Mouse (Mus musculus): ENCODE measurements at regions not wholly inside any gene's neighbourhood (a gene's known extent, or its start where the extent isn't known, plus 50 kb on each side); places are given as distances from the start of the nearest gene placed in this dataset.

- no peaks in the 10 kb centered on the region for H3K4me1 ChIP-seq (ENCODE audit: control insufficient read depth, insufficient read depth, low read length)
- no peak overlapping the region for H3K27ac ChIP-seq (ENCODE audit: insufficient read depth, low read depth, low read length)
- no peak for TF ChIP-seq CTCF (IDR thresholded peaks at IDR 0.05; ENCODE audit: insufficient read depth, low read depth, low read length)
- no peak for TF ChIP-seq POLR2A (IDR thresholded peaks at IDR 0.05; ENCODE audit: insufficient read depth, low read depth, low read length)
- no peak overlapping the region for H3K4me3 ChIP-seq (ENCODE audit: insufficient read depth, low read depth, low read length)
- WGBS: 87% methylated on average over 5 of the region's 5 CpGs
Observed at GRCm38 (mm10) chr1:57272593-57272992, 104.8 kb upstream of the 1700066M21Rik start.

GRCm38 (mm10) chr1:57281549-57281948 is 95.9 kb upstream of the 1700066M21Rik start:
- TF ChIP-seq POLR2A (IDR thresholded peaks at IDR 0.05; ENCODE audit: insufficient read depth, low read depth, low read length) (no peak), CTCF (IDR thresholded peaks at IDR 0.05; ENCODE audit: insufficient read depth, low read depth, low read length) (no peak)
- H3K27ac ChIP-seq (ENCODE audit: insufficient read depth, low read depth, low read length): no peak overlapping the region
- 80% methylated on average over 3 of the region's 3 CpGs for WGBS
- no peak overlapping the region for H3K4me3 ChIP-seq (ENCODE audit: insufficient read depth, low read depth, low read length)
- H3K4me1 ChIP-seq (ENCODE audit: control insufficient read depth, insufficient read depth, low read length): no peaks in the 10 kb centered on the region

- no peak for TF ChIP-seq CTCF (IDR thresholded peaks at IDR 0.05; ENCODE audit: insufficient read depth, low read depth, low read length)
- TF ChIP-seq POLR2A (IDR thresholded peaks at IDR 0.05; ENCODE audit: insufficient read depth, low read depth, low read length): no peak
- 91% methylated on average over 1 of the region's 1 CpGs for WGBS
- H3K4me1 ChIP-seq (ENCODE audit: control insufficient read depth, insufficient read depth, low read length): no peaks in the 10 kb centered on the region
- no peak overlapping the region for H3K4me3 ChIP-seq (ENCODE audit: insufficient read depth, low read depth, low read length)
- no peak overlapping the region for H3K27ac ChIP-seq (ENCODE audit: insufficient read depth, low read depth, low read length)
Observed at GRCm38 (mm10) chr1:57296186-57296585, 81.2 kb upstream of the 1700066M21Rik start.

- H3K27ac ChIP-seq (ENCODE audit: insufficient read depth, low read depth, low read length): no peak overlapping the region
- no peaks in the 10 kb centered on the region for H3K4me1 ChIP-seq (ENCODE audit: control insufficient read depth, insufficient read depth, low read length)
- no peak overlapping the region for H3K4me3 ChIP-seq (ENCODE audit: insufficient read depth, low read depth, low read length)
- TF ChIP-seq POLR2A (IDR thresholded peaks at IDR 0.05; ENCODE audit: insufficient read depth, low read depth, low read length) (no peak), CTCF (IDR thresholded peaks at IDR 0.05; ENCODE audit: insufficient read depth, low read depth, low read length) (no peak)
- 44% methylated on average over 5 of the region's 5 CpGs for WGBS
Observed at GRCm38 (mm10) chr1:57298557-57298956, 78.9 kb upstream of the 1700066M21Rik start.

GRCm38 (mm10) chr1:57301260-57301979 is 76.0 kb upstream of the 1700066M21Rik start:
- Histone ChIP-seq H3K4me1 (ENCODE audit: control insufficient read depth, insufficient read depth, low read length) (no peaks in the 10 kb centered on the region), H3K4me3 (ENCODE audit: insufficient read depth, low read depth, low read length) (no peak overlapping the region), H3K27ac (ENCODE audit: insufficient read depth, low read depth, low read length) (no peak overlapping the region)
- WGBS: 56% methylated on average over 8 of the region's 8 CpGs
- TF ChIP-seq CTCF (IDR thresholded peaks at IDR 0.05; ENCODE audit: insufficient read depth, low read depth, low read length) (no peak), POLR2A (IDR thresholded peaks at IDR 0.05; ENCODE audit: insufficient read depth, low read depth, low read length) (no peak)

- 82% methylated on average over 6 of the region's 6 CpGs for WGBS
- Histone ChIP-seq H3K4me3 (ENCODE audit: insufficient read depth, low read depth, low read length) (no peak overlapping the region), H3K4me1 (ENCODE audit: control insufficient read depth, insufficient read depth, low read length) (no peaks in the 10 kb centered on the region), H3K27ac (ENCODE audit: insufficient read depth, low read depth, low read length) (no peak overlapping the region)
- TF ChIP-seq POLR2A (IDR thresholded peaks at IDR 0.05; ENCODE audit: insufficient read depth, low read depth, low read length) (no peak), CTCF (IDR thresholded peaks at IDR 0.05; ENCODE audit: insufficient read depth, low read depth, low read length) (no peak)
Observed at GRCm38 (mm10) chr1:57301980-57302331, 75.5 kb upstream of the 1700066M21Rik start.

GRCm38 (mm10) chr1:57304757-57305156 is 72.7 kb upstream of the 1700066M21Rik start:
- no peak overlapping the region for H3K4me3 ChIP-seq (ENCODE audit: insufficient read depth, low read depth, low read length)
- H3K27ac ChIP-seq (ENCODE audit: insufficient read depth, low read depth, low read length): no peak overlapping the region
- WGBS: 90% methylated on average over 2 of the region's 2 CpGs
- H3K4me1 ChIP-seq (ENCODE audit: control insufficient read depth, insufficient read depth, low read length): no peaks in the 10 kb centered on the region
- no peak for TF ChIP-seq CTCF (IDR thresholded peaks at IDR 0.05; ENCODE audit: insufficient read depth, low read depth, low read length)
- no peak for TF ChIP-seq POLR2A (IDR thresholded peaks at IDR 0.05; ENCODE audit: insufficient read depth, low read depth, low read length)

DNA sequence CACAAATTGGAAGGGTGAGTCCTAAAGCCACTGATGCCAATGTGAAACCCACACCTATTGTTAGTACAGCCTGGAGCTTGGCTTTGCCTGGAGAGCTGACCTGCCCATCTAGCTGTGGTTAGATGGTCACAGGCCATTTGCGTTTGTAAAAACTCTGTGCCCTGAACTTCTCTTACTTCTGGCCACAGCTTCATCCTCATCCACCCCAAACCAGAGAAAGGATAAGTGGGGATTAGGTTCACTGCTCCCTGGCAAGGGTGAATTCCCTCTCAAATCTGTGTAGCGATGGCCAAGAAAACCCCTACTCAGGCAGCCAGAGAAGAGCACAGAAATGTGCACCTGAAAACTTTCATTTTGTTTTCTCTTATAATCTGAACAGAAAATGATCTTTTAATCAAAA is 54.9 kb upstream of the 1700066M21Rik start:
- WGBS: 92% methylated on average over 2 of the region's 2 CpGs
- no peak overlapping the region for H3K4me3 ChIP-seq (ENCODE audit: insufficient read depth, low read depth, low read length)
- no peak overlapping the region for H3K27ac ChIP-seq (ENCODE audit: insufficient read depth, low read depth, low read length)
- no peak for TF ChIP-seq POLR2A (IDR thresholded peaks at IDR 0.05; ENCODE audit: insufficient read depth, low read depth, low read length)
- TF ChIP-seq CTCF (IDR thresholded peaks at IDR 0.05; ENCODE audit: insufficient read depth, low read depth, low read length): no peak
- H3K4me1 ChIP-seq (ENCODE audit: control insufficient read depth, insufficient read depth, low read length): no peaks in the 10 kb centered on the region

- WGBS: 87% methylated on average over 2 of the region's 2 CpGs
- Histone ChIP-seq H3K4me3 (ENCODE audit: insufficient read depth, low read depth, low read length) (no peak overlapping the region), H3K27ac (ENCODE audit: insufficient read depth, low read depth, low read length) (no peak overlapping the region), H3K4me1 (ENCODE audit: control insufficient read depth, insufficient read depth, low read length) (no peaks in the 10 kb centered on the region)
- TF ChIP-seq POLR2A (IDR thresholded peaks at IDR 0.05; ENCODE audit: insufficient read depth, low read depth, low read length) (no peak), CTCF (IDR thresholded peaks at IDR 0.05; ENCODE audit: insufficient read depth, low read depth, low read length) (no peak)
Observed at GRCm38 (mm10) chr1:57323118-57323517, 54.3 kb upstream of the 1700066M21Rik start.
